Mouse (Mus musculus) midbrain, embryonic 11.5 days (tissue): ENCODE measurements at regions not wholly inside any gene's neighbourhood (a gene's known extent, or its start where the extent isn't known, plus 50 kb on each side); places are given as distances from the start of the nearest gene placed in this dataset.

ENCODE experiments used
- ATAC-seq: fragments of 200-750 bp; cut with Nextera tagmentation; 2 replicates; pipeline ENCODE4 v1.8.0; 2017; ENCODE audit warnings: moderate TSS enrichment, moderate library complexity; ENCODE audit not compliant: low FRiP score
- DNase-seq: peaks from one replicate; pipeline ENCODE4 v3.0.0; 2015; ENCODE audit warnings: low spot score; ENCODE audit errors: missing footprints
- H3K27ac ChIP-seq: fragments of 300-500 bp; sonication (generic); 2 replicates; pipeline ENCODE4 v1.5.1; 2014; ENCODE audit warnings: low read depth, low read length
- H3K27me3 ChIP-seq: fragments of 300-500 bp; sonication (generic); 2 replicates; pipeline ENCODE4 v1.6.1; 2014; ENCODE audit warnings: mild to moderate bottlenecking, low read length, moderate library complexity, mixed read lengths; ENCODE audit not compliant: control insufficient read depth, insufficient read depth
- H3K36me3 ChIP-seq: fragments of 300-500 bp; sonication (generic); 2 replicates; pipeline ENCODE4 v1.6.1; 2014; ENCODE audit warnings: mild to moderate bottlenecking, low read length, moderate library complexity, mixed read lengths; ENCODE audit not compliant: control insufficient read depth, insufficient read depth
- H3K4me1 ChIP-seq: fragments of 300-500 bp; sonication (generic); 2 replicates; pipeline ENCODE4 v1.6.1; 2014; ENCODE audit warnings: low read length; ENCODE audit not compliant: control insufficient read depth, insufficient read depth
- H3K4me2 ChIP-seq: fragments of 300-500 bp; sonication (generic); 2 replicates; pipeline ENCODE4 v1.6.1; 2014; ENCODE audit warnings: mild to moderate bottlenecking, moderate library complexity
- H3K4me3 ChIP-seq: fragments of 300-500 bp; sonication (generic); 2 replicates; pipeline ENCODE4 v1.5.1; 2014; ENCODE audit warnings: low read depth, low read length
- H3K9ac ChIP-seq: fragments of 300-500 bp; sonication (generic); 2 replicates; pipeline ENCODE4 v1.6.1; 2014; ENCODE audit warnings: low read length
- H3K9me3 ChIP-seq: fragments of 300-500 bp; sonication (generic); 2 replicates; pipeline ENCODE4 v1.6.1; 2016; ENCODE audit warnings: low read length; ENCODE audit not compliant: control insufficient read depth
- WGBS: fragments of 180-500 bp; shearing (Covaris S2); extraction: QIAGEN DNeasy Blood & Tissue Kit; methylation state at CpG from one replicate; pipeline ENCODE4 v1.1.7; 2014; 5-methylcytosine and 5-hydroxymethylcytosine counted together

DNA sequence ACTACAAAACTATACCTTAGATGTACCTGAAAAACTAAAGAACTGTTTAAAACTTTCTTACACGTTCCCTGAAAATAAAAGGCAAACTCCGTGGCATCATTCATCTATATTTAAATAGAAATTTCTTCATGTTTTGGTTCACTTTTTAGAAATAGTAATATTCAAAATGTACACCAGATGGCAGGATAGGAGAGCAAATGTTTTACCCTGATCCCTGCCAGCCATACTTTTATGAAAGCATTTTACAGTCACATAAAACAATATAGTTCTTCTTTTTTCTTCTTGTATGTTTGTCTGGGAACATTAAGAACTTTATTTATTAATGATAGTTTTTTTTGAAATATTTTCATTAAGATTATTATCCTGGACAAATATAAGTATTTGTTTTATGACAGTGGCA is 68.5 kb downstream of the 4921530L21Rik start:
- WGBS = 63% methylated on average over 2 of the region's 2 CpGs
- Histone ChIP-seq H3K4me2 (no peak overlapping the region), H3K27ac (no peak overlapping the region), H3K4me1 (no peaks in the 10 kb centered on the region), H3K27me3 (no peaks in the 10 kb centered on the region), H3K9ac (no peak overlapping the region), H3K9me3 (no peaks in the 10 kb centered on the region), H3K36me3 (no peaks in the 10 kb centered on the region), H3K4me3 (no peak overlapping the region)
- ATAC-seq (no peak), DNase-seq (peak; percentile 83)

DNA sequence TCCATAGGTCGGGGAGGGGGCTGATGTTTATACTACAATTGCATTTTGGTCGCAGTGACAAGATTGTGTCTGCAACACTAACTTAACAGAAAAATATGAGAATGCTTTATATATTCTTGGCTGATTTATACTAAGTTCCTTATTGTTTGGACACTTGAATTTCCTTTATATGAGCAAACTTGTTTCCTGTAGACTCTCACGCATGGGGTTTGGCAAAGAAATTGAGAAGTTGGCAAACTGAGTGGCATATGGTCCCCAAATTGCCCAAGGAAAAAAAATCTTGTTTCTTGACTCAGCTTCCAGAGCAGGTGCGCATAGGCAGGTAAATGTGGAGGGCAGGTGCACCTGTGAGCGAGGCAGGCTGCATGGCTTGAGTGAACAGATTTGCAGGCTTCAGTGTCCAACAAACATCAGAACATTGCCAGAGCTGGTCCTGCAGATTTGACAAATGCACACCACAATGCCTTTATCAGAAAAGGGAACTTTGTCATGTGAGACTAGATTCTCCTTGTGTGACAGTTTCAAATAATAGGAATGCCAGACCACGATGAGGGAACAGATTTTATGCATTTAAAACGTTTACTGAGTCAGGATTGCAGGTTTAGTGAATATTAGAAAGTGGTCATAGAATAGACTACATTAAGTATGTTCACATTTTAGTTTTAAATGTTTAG is 75.1 kb downstream of the 4921530L21Rik start:
- no peaks in the 10 kb centered on the region for H3K9me3 ChIP-seq
- H3K36me3 ChIP-seq = no peaks in the 10 kb centered on the region
- H3K9ac ChIP-seq = no peak overlapping the region
- no peaks in the 10 kb centered on the region for H3K4me1 ChIP-seq
- H3K4me3 ChIP-seq = no peak overlapping the region
- DNase-seq (no peak), ATAC-seq (no peak)
- no peak overlapping the region for H3K4me2 ChIP-seq
- no peak overlapping the region for H3K27ac ChIP-seq
- WGBS = 73% methylated on average over 7 of the region's 7 CpGs
- no peaks in the 10 kb centered on the region for H3K27me3 ChIP-seq

DNA sequence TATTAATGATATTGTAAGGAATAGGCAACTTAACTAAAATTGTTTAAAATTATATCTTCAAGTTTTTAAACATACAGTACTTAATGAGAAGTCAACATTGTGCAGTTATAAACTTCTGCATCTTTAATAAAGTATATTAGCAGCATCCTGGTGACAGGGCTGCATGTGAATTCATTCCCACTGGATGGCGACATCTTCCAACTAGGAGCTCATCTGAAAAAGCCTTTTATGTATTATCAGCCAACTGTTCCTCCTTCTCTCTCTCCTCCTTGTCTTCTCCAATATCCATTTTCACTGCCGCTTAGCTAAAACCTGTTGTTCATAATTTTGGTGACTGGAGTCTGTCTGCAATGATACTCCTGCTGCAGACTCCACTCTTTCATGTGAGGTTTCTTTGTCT is 103.0 kb downstream of the 4921530L21Rik start:
- Histone ChIP-seq H3K4me2 (no peak overlapping the region), H3K27me3 (no peaks in the 10 kb centered on the region), H3K27ac (no peak overlapping the region), H3K36me3 (no peaks in the 10 kb centered on the region), H3K4me1 (no peaks in the 10 kb centered on the region), H3K9me3 (no peaks in the 10 kb centered on the region), H3K4me3 (no peak overlapping the region), H3K9ac (no peak overlapping the region)
- peak; percentile 85 for DNase-seq
- 65% methylated on average over 2 of the region's 2 CpGs for WGBS
- ATAC-seq = peak; percentile 44; the same call in 1 of the 2 replicates

DNA sequence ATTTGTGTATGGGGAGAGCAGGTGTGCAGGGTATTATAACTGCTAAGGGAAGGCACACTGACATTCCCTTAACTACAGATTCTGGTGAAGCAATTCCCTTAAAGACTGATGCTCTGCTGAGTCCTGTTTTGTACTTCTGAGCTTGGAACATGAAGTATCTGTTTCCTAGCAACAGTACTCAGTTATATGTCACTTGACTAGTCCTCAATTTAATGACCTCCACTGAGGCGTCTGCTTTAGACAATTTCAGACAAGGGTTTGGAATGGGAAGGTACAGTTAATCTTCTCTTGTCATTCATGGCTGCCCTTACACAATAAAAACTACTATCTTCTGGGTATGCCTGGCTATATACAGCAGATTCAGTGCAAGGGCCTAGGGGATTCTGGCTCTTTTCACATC is 117.3 kb downstream of the 4921530L21Rik start:
- Histone ChIP-seq H3K27ac (no peak overlapping the region), H3K4me2 (no peak overlapping the region), H3K27me3 (no peaks in the 10 kb centered on the region), H3K9me3 (no peaks in the 10 kb centered on the region), H3K4me1 (no peaks in the 10 kb centered on the region), H3K4me3 (no peak overlapping the region), H3K9ac (no peak overlapping the region), H3K36me3 (no peaks in the 10 kb centered on the region)
- no peak for ATAC-seq
- no peak for DNase-seq
- WGBS = 78% methylated on average over 1 of the region's 1 CpGs

DNA sequence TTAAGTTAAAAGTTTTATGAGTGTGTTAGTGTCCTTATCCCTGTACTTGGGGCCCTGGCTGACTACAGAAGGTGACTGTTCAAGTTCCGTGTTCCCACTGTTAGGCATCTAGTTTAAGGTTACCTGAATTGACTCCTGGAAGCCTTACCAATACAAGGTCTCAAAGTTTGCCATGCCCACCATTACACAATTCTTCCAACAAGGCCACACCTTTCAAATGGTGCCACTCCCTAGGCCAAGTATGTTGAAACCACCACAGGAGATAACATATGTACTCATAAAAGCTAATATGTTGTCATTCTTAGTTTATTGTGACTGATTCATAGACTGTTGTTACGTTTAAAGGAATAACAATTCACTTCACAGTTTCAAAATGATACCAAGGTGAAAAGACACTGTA is 140.6 kb downstream of the 4921530L21Rik start:
- no peaks in the 10 kb centered on the region for H3K9me3 ChIP-seq
- H3K4me3 ChIP-seq = no peak overlapping the region
- no peak for DNase-seq
- H3K4me1 ChIP-seq = no peaks in the 10 kb centered on the region
- no peak overlapping the region for H3K9ac ChIP-seq
- H3K27me3 ChIP-seq = no peaks in the 10 kb centered on the region
- H3K36me3 ChIP-seq = no peaks in the 10 kb centered on the region
- WGBS = 87% methylated on average over 2 of the region's 2 CpGs
- H3K27ac ChIP-seq = no peak overlapping the region
- no peak for ATAC-seq
- no peak overlapping the region for H3K4me2 ChIP-seq
